Mouse (Mus musculus): ENCODE results near the gene Sephs2. TPM values are rescaled to one million over a fixed set of nuclear protein-coding genes. Genes with fewer than 3 reads are reported as not detected.

Sephs2 gene
- polyA plus RNA-seq, 1 experiment from 2014 or later: 57.1 TPM

DNA sequence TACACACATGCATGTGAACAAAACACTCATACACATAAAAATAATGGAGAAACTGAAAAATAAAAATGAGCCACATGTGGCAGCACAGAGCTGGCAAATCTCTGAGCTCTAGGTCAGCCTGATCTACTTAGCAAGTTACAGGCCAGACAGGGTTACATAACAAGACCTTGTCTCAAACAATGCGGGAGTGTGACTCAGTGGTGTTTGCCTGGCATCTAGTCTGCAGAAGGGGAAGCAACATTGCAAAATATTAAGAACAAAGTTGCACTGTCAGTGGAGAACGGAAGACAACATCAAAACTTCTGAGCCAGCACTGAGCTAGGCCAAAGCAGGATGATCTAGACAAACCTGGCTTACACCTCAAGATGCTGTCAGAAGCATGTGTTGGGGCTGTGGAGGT is 3.6 kb downstream of the Sephs2 start:
- no peak overlapping the region for H3K4me3 ChIP-seq
- H3K27ac ChIP-seq (replicated peaks): no peak overlapping the region
- peaks cover 43% of the 10 kb centered on the region for H3K36me3 ChIP-seq
- H3K9me3 ChIP-seq: no peaks in the 10 kb centered on the region
- no peaks in the 10 kb centered on the region for H3K27me3 ChIP-seq (replicated peaks)
- 83% methylated on average over 2 of the region's 2 CpGs for WGBS
- no peak overlapping the region for H3K9ac ChIP-seq
- H3K4me1 ChIP-seq: peaks cover 29% of the 10 kb centered on the region
- no peak for ATAC-seq (ENCODE audit: extremely low read depth, insufficient number of reproducible peaks, low FRiP score, low TSS enrichment)
- H3K4me2 ChIP-seq: no peak overlapping the region

- Histone ChIP-seq H3K9me3 (no peaks in the 10 kb centered on the region), H3K27ac (replicated peaks) (no peak overlapping the region), H3K4me2 (no peak overlapping the region), H3K4me3 (no peak overlapping the region), H3K36me3 (0 out of 2 replicates have a peak, but pooled peaks cover 3% of the 10 kb centered on the region), H3K9ac (no peak overlapping the region), H3K4me1 (peaks cover 19% of the 10 kb centered on the region), H3K27me3 (replicated peaks) (no peaks in the 10 kb centered on the region)
- 89% methylated on average over 3 of the region's 3 CpGs for WGBS
- ATAC-seq (ENCODE audit: extremely low read depth, insufficient number of reproducible peaks, low FRiP score, low TSS enrichment): no peak
Measured at GRCm38 (mm10) chr7:127263526-127263925, 10.3 kb downstream of the Sephs2 start.

- 69% methylated on average over 10 of the region's 10 CpGs for WGBS
- Histone ChIP-seq H3K27ac (replicated peaks) (no peak overlapping the region), H3K4me1 (peaks cover 19% of the 10 kb centered on the region), H3K4me3 (no peak overlapping the region), H3K27me3 (replicated peaks) (no peaks in the 10 kb centered on the region), H3K9me3 (no peaks in the 10 kb centered on the region), H3K4me2 (no peak overlapping the region), H3K9ac (no peak overlapping the region), H3K36me3 (0 out of 2 replicates have a peak, but pooled peaks cover 3% of the 10 kb centered on the region)
- no peak for ATAC-seq (ENCODE audit: extremely low read depth, insufficient number of reproducible peaks, low FRiP score, low TSS enrichment)
Measured at GRCm38 (mm10) chr7:127262218-127262961, 11.5 kb downstream of the Sephs2 start.

- Histone ChIP-seq H3K9ac (peak within 1 kb of the TSS; percentile 90), H3K27ac (replicated peaks) (peak within 1 kb of the TSS; percentile 63; the same call in 1 of the 2 replicates), H3K36me3 (peaks cover 15% of the 10 kb centered on the region), H3K4me1 (peaks cover 19% of the 10 kb centered on the region), H3K4me3 (peak within 1 kb of the TSS; percentile 80), H3K27me3 (replicated peaks) (no peaks in the 10 kb centered on the region), H3K9me3 (no peaks in the 10 kb centered on the region), H3K4me2 (peak within 1 kb of the TSS; percentile 92)
- peak; percentile 97 for ATAC-seq (ENCODE audit: extremely low read depth, insufficient number of reproducible peaks, low FRiP score, low TSS enrichment)
- WGBS: under 1% methylated on average over 50 of the region's 50 CpGs
Measured at GRCm38 (mm10) chr7:127260309-127261111, 13.3 kb downstream of the Sephs2 start, which contains the start of gene Dctpp1. Gene Dctpp1 (minus strand): TSS chr7:127260709.

GRCm38 (mm10) chr7:127259186-127259905 is 14.5 kb downstream of the Sephs2 start:
- Histone ChIP-seq H3K27me3 (replicated peaks) (no peaks in the 10 kb centered on the region), H3K36me3 (peaks cover 15% of the 10 kb centered on the region), H3K4me1 (peaks cover 27% of the 10 kb centered on the region), H3K27ac (replicated peaks) (no peak overlapping the region), H3K4me2 (peak overlapping the region; percentile 92), H3K9ac (peak overlapping the region; percentile 90), H3K4me3 (peak overlapping the region; percentile 80), H3K9me3 (no peaks in the 10 kb centered on the region)
- no peak for ATAC-seq (ENCODE audit: extremely low read depth, insufficient number of reproducible peaks, low FRiP score, low TSS enrichment)
- WGBS: 70% methylated on average over 8 of the region's 8 CpGs

DNA sequence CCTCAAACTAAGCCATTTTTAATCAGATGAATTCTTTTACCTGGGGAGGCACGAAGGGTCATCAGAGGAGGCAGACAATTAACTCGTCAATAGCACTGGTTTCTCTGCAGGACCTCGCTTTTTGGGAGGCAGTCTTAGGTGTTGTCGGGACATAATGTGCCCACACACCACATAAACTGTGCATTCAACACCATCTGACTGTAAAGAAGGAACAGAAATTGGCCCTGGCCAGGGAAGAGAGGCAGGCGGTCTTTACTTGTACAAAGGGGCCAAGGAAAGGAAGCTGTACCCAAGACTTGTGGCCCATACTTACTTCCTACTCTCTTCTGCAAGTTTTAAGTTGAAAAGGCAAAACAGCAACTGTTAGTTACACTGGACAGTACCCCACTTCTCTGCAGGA is 17.3 kb downstream of the Sephs2 start:
- WGBS: 89% methylated on average over 5 of the region's 5 CpGs
- H3K9me3 ChIP-seq: no peaks in the 10 kb centered on the region

GRCm38 (mm10) chr7:127255965-127256364 is 17.9 kb downstream of the Sephs2 start:
- Histone ChIP-seq H3K27me3 (replicated peaks) (no peaks in the 10 kb centered on the region), H3K4me1 (peaks cover 28% of the 10 kb centered on the region), H3K36me3 (peaks cover 27% of the 10 kb centered on the region), H3K9me3 (no peaks in the 10 kb centered on the region), H3K9ac (no peak overlapping the region), H3K4me3 (no peak overlapping the region), H3K4me2 (no peak overlapping the region), H3K27ac (replicated peaks) (no peak overlapping the region)
- no peak for ATAC-seq (ENCODE audit: extremely low read depth, insufficient number of reproducible peaks, low FRiP score, low TSS enrichment)
- WGBS: 76% methylated on average over 2 of the region's 2 CpGs

More for the DNA sequence above, 17.3 kb downstream of the Sephs2 start:
- no peak for ATAC-seq (ENCODE audit: extremely low read depth, insufficient number of reproducible peaks, low FRiP score, low TSS enrichment)
- H3K4me1 ChIP-seq: peaks cover 33% of the 10 kb centered on the region
- H3K27ac ChIP-seq (replicated peaks): no peak overlapping the region
- no peak overlapping the region for H3K4me3 ChIP-seq
- H3K9ac ChIP-seq: no peak overlapping the region
- H3K27me3 ChIP-seq (replicated peaks): no peaks in the 10 kb centered on the region
- peaks cover 24% of the 10 kb centered on the region for H3K36me3 ChIP-seq
- H3K4me2 ChIP-seq: no peak overlapping the region

GRCm38 (mm10) chr7:127255008-127255407 is 18.8 kb downstream of the Sephs2 start:
- Histone ChIP-seq H3K4me1 (peaks cover 25% of the 10 kb centered on the region), H3K4me3 (peak overlapping the region; percentile 62), H3K27me3 (replicated peaks) (no peaks in the 10 kb centered on the region), H3K9me3 (no peaks in the 10 kb centered on the region), H3K9ac (peak overlapping the region; percentile 88), H3K36me3 (peaks cover 34% of the 10 kb centered on the region), H3K4me2 (peak overlapping the region; percentile 87), H3K27ac (replicated peaks) (peak overlapping the region; percentile 85; the same call in 1 of the 2 replicates)
- WGBS: 22% methylated on average over 4 of the region's 4 CpGs
- ATAC-seq (ENCODE audit: extremely low read depth, insufficient number of reproducible peaks, low FRiP score, low TSS enrichment): no peak

DNA sequence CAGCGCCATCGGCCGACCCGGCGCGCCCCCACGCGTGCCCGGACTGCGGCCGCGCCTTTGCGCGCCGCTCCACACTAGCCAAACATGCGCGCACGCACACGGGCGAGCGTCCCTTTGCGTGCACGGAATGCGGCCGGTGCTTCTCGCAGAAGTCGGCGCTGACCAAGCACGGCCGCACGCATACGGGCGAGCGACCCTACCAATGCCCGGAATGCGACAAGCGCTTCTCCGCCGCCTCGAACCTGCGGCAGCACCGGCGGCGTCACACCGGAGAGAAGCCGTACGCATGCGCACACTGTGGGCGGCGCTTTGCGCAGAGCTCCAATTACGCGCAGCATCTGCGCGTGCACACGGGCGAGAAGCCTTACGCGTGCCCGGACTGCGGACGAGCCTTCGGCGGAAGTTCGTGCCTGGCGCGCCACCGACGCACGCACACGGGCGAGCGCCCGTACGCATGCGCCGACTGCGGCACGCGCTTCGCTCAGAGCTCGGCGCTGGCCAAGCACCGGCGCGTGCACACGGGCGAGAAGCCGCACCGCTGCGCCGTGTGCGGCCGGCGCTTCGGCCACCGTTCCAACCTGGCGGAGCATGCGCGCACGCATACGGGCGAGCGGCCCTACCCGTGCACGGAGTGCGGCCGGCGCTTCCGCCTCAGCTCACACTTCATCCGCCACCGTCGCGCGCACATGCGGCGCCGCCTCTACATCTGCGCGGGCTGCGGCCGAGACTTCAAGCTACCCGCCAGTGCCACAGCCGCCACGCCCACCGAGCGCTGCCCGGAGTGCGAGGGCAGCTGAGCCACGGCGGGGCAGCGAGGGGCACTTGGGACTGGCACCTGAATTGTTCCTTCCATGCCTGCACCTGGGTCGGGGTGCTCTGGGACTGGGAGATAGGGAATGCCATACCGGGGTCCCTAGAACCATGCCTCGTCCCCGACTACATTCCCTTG is 19.8 kb downstream of the Sephs2 start:
- Histone ChIP-seq H3K9me3 (no peaks in the 10 kb centered on the region), H3K27me3 (replicated peaks) (no peaks in the 10 kb centered on the region), H3K4me2 (peak overlapping the region; percentile 87), H3K9ac (peak overlapping the region; percentile 88), H3K4me3 (peak overlapping the region; percentile 62), H3K27ac (replicated peaks) (peak overlapping the region; percentile 85), H3K4me1 (peaks cover 16% of the 10 kb centered on the region), H3K36me3 (peaks cover 43% of the 10 kb centered on the region)
- under 1% methylated on average over 136 of the region's 136 CpGs for WGBS
- ATAC-seq (ENCODE audit: extremely low read depth, insufficient number of reproducible peaks, low FRiP score, low TSS enrichment): peak; percentile 84

GRCm38 (mm10) chr7:127253341-127253740 is 20.5 kb downstream of the Sephs2 start:
- Histone ChIP-seq H3K27ac (replicated peaks) (peak overlapping the region; percentile 85), H3K9ac (peak overlapping the region; percentile 83), H3K27me3 (replicated peaks) (no peaks in the 10 kb centered on the region), H3K4me3 (peak overlapping the region; percentile 62), H3K9me3 (no peaks in the 10 kb centered on the region), H3K4me1 (peaks cover 14% of the 10 kb centered on the region), H3K36me3 (peaks cover 48% of the 10 kb centered on the region), H3K4me2 (peak overlapping the region; percentile 87)
- no peak for ATAC-seq (ENCODE audit: extremely low read depth, insufficient number of reproducible peaks, low FRiP score, low TSS enrichment)
- WGBS: 74% methylated on average over 6 of the region's 6 CpGs
